Mouse (Mus musculus) limb, embryonic 14.5 days (tissue): ENCODE measurements around the gene Ccdc3. TPM values are rescaled to one million over a fixed set of nuclear protein-coding genes. Genes with fewer than 3 reads are reported as not detected.

Experiments
- ATAC-seq: fragments of 200-750 bp; cut with Nextera tagmentation; 2 replicates; pipeline ENCODE4 v1.8.0; 2017; ENCODE audit warnings: low read depth, moderate number of reproducible peaks, moderate TSS enrichment; ENCODE audit not compliant: low FRiP score
- DNase-seq: peaks from one replicate; pipeline ENCODE4 v3.0.0-alpha.2; 2015; ENCODE audit warnings: low spot score
- H3K27ac ChIP-seq: fragments of 300-500 bp; sonication (generic); replicated peaks from 2 replicates; pipeline ENCODE4 v1.5.1; 2014; ENCODE audit warnings: low read depth, mild to moderate bottlenecking, low read length, moderate library complexity, mixed read lengths
- H3K27me3 ChIP-seq: fragments of 300-500 bp; sonication (generic); 2 replicates; pipeline ENCODE4 v1.6.1; 2014; ENCODE audit warnings: low read length, mixed read lengths; ENCODE audit not compliant: control insufficient read depth, insufficient read depth
- H3K36me3 ChIP-seq: fragments of 300-500 bp; sonication (generic); 2 replicates; pipeline ENCODE4 v1.6.1; 2014; ENCODE audit warnings: mild to moderate bottlenecking, low read length, moderate library complexity, mixed read lengths; ENCODE audit not compliant: control insufficient read depth, insufficient read depth
- H3K4me1 ChIP-seq: fragments of 300-500 bp; sonication (generic); 2 replicates; pipeline ENCODE4 v1.6.1; 2014; ENCODE audit warnings: antibody characterized with exemption, low read length, mixed read lengths; ENCODE audit not compliant: control insufficient read depth, insufficient read depth
- H3K4me2 ChIP-seq: fragments of 300-500 bp; sonication (generic); replicated peaks from 2 replicates; pipeline ENCODE4 v1.6.1; 2014; ENCODE audit warnings: low read depth, mild to moderate bottlenecking, low read length, moderate library complexity; ENCODE audit not compliant: severe bottlenecking
- H3K4me3 ChIP-seq: fragments of 300-500 bp; sonication (generic); replicated peaks from 2 replicates; pipeline ENCODE4 v1.5.1; 2014; ENCODE audit warnings: low read length
- H3K9ac ChIP-seq: fragments of 300-500 bp; sonication (generic); 2 replicates; pipeline ENCODE4 v1.6.1; 2014; ENCODE audit warnings: mild to moderate bottlenecking, low read depth, low read length, moderate library complexity; ENCODE audit not compliant: severe bottlenecking
- H3K9me3 ChIP-seq: fragments of 300-500 bp; sonication (generic); 2 replicates; pipeline ENCODE4 v1.6.1; 2016; ENCODE audit warnings: low read length; ENCODE audit not compliant: control insufficient read depth
- POLR2A ChIP-seq: fragments of 200-500 bp; IDR thresholded peaks from 2 replicates; pipeline ENCODE4 v1.8.0; 2012; ENCODE audit warnings: inconsistent platforms, mild to moderate bottlenecking, moderate library complexity, borderline replicate concordance; ENCODE audit not compliant: insufficient read depth, insufficient read length; ENCODE audit errors: extremely low read depth
- WGBS: fragments of 180-500 bp; shearing (Covaris S2); extraction: QIAGEN DNeasy Blood & Tissue Kit; methylation state at CpG from one replicate; pipeline ENCODE4 v1.1.7; 2014; 5-methylcytosine and 5-hydroxymethylcytosine counted together
- polyA plus RNA-seq, 2 experiments: library from polyadenylated mRNA; depleted of rRNA in 1 of 2; stranded (reverse) in 1 of 2; unstranded in 1 of 2; fragments of >200 nt; fragmentation: Nextera tagmentation in 1 of 2; extraction: Ambion mirVana in 1 of 2; gene quantifications; 2 replicates each; pipeline versions ENCODE4 v1.2.1 to v1.2.3; 2012 to 2014

Gene Ccdc3
- polyA plus RNA-seq, 2 experiments, result 11.5 to 15.4 TPM

DNA sequence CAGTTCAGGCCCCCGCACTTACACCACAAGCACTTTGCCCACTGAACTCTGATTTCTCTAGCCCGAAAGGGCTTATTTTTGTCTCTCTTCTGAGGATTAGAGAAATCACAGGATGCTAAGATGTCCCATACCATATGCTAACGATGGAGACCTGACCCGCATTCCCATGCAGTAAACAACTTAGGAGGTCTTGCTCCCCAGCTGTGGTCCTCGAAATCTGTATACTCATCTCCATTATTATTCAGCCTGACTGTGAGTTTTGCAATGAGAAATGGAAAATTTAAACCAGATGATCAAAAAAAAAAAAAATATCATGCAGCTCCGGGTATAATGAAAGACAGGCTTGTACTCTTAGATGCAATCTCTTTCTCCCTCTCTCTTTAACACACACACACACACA, 38.4 kb upstream of the Ccdc3 start:
- DNase-seq (no peak), ATAC-seq (no peak; the same call in 1 of the 2 replicates)
- Histone ChIP-seq H3K9ac (no peak overlapping the region), H3K4me1 (peaks cover 14% of the 10 kb centered on the region; the same call in 1 of the 2 replicates), H3K4me2 (no peak overlapping the region), H3K4me3 (no peak overlapping the region), H3K9me3 (no peaks in the 10 kb centered on the region), H3K27ac (no peak overlapping the region), H3K27me3 (no peaks in the 10 kb centered on the region), H3K36me3 (no peaks in the 10 kb centered on the region)
- WGBS, result 42% methylated on average over 6 of the region's 6 CpGs
- TF ChIP-seq POLR2A, result no peak

DNA sequence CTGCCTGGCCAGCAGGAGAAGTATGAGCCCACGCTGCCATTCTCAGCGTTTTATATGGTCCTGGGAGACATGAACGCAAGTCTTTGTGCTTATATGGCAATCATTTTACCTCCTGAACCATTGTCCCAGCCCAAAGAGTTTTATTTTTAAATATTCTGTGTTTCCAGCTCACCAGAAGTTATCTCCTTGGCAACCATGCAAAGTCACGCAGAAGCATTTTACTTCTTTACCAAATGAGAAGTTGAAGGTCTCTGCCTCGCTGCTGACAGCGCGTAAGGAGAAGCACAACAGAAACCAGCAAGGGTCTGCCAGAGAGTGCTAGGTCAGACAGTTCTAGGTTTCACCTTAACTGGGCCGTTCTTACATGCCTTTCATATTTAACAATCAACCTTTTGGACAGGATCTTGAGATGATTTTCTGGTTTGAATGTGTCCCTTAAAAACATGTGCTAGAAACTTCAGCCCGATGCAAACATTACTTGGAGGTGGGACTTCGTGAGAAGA, 35.8 kb upstream of the Ccdc3 start:
- H3K9me3 ChIP-seq, result peaks cover 5% of the 10 kb centered on the region
- H3K9ac ChIP-seq, result no peak overlapping the region
- no peak for TF ChIP-seq POLR2A
- H3K4me3 ChIP-seq, result no peak overlapping the region
- no peak overlapping the region for H3K27ac ChIP-seq
- H3K4me1 ChIP-seq, result peaks cover 14% of the 10 kb centered on the region; the same call in 1 of the 2 replicates
- DNase-seq, result no peak
- H3K4me2 ChIP-seq, result no peak overlapping the region
- H3K36me3 ChIP-seq, result no peaks in the 10 kb centered on the region
- no peaks in the 10 kb centered on the region for H3K27me3 ChIP-seq
- no peak for ATAC-seq
- 83% methylated on average over 10 of the region's 10 CpGs for WGBS

DNA sequence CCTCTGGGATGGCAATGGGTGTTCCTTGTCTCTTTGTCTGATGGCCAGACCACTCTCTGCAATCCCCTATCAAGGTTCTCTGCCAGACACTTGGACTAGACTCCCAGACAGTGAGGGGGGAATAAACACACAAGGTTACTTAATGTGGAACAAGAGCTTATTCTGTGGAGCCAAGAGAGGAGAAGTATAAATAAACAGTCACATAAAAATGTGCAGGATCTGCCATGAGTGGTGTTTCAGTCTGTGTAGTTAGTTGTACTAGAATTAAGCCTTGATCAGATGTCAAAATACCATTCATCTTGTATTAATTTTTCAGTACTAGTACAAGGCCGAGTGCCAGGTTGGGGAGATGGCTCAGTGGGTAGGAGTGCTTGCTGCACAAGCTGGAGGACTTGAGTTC, 34.7 kb upstream of the Ccdc3 start:
- WGBS, result 47% methylated on average over 1 of the region's 1 CpGs
- Histone ChIP-seq H3K4me1 (peaks cover 13% of the 10 kb centered on the region; the same call in 1 of the 2 replicates), H3K9me3 (peaks cover 11% of the 10 kb centered on the region), H3K27ac (no peak overlapping the region), H3K4me3 (no peak overlapping the region), H3K36me3 (no peaks in the 10 kb centered on the region), H3K9ac (no peak overlapping the region), H3K4me2 (no peak overlapping the region), H3K27me3 (no peaks in the 10 kb centered on the region)
- DNase-seq (no peak), ATAC-seq (no peak)
- no peak for TF ChIP-seq POLR2A

DNA sequence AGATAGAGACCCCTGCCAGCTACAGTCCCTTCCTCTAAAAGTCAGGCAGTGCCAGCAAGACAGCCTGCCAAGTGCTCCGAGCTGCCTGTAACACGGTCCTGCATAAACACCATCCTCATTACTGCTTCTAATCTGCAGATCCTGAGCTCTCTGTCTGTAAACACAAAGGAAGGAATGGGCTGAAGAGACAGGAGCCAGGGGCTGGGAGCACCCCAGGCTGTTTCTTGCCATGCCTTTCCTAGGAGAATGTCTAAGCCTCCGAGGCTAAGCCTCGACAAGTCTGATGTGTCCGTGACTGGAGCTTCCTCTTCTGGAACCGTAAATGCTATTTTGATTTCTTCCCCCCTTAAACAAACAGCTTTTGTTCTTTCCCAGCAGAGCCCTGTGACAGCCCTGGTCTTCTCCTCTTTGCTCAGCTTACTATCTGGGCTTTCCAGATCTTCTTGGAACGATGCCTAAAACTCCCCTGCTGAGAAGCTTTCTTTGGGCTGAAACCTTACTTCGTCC, 24.7 kb upstream of the Ccdc3 start:
- no peaks in the 10 kb centered on the region for H3K36me3 ChIP-seq
- no peaks in the 10 kb centered on the region for H3K9me3 ChIP-seq
- H3K4me1 ChIP-seq, result peaks cover 13% of the 10 kb centered on the region
- WGBS, result 40% methylated on average over 8 of the region's 8 CpGs
- H3K4me2 ChIP-seq, result no peak overlapping the region
- no peak overlapping the region for H3K9ac ChIP-seq
- H3K4me3 ChIP-seq, result no peak overlapping the region
- no peak for ATAC-seq
- DNase-seq, result no peak
- no peak for TF ChIP-seq POLR2A
- no peaks in the 10 kb centered on the region for H3K27me3 ChIP-seq
- H3K27ac ChIP-seq, result no peak overlapping the region

DNA sequence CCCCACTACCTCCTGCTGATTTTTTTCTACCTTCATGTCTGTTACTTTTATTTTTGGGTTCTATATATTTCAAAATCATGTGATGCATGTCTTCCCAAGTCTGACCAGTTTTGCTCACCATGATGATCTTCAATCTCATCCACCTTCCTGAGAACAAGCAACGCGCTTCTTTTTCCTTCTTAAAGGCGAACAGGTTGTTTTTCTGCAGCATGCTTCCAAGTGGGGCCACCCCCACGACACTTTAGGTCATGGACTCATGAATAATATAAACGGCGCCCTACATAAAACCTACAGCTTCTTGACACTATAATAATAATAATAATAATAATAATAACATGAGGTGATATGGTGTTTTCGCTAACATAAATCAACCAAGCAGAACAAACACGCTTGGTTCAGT, 23.2 kb upstream of the Ccdc3 start:
- 90% methylated on average over 8 of the region's 8 CpGs for WGBS
- Histone ChIP-seq H3K9me3 (no peaks in the 10 kb centered on the region), H3K4me3 (no peak overlapping the region), H3K36me3 (no peaks in the 10 kb centered on the region), H3K27me3 (no peaks in the 10 kb centered on the region), H3K27ac (no peak overlapping the region), H3K9ac (no peak overlapping the region), H3K4me1 (peaks cover 13% of the 10 kb centered on the region), H3K4me2 (no peak overlapping the region)
- ATAC-seq (no peak), DNase-seq (no peak)
- no peak for TF ChIP-seq POLR2A
